Mouse (Mus musculus) heart, postnatal 0 days (tissue): ENCODE results near the gene Gm10401.

ENCODE experiments used
- CTCF ChIP-seq: IDR thresholded peaks from 2 replicates; pipeline ENCODE4 v1.5.1; 2016; ENCODE audit warnings: antibody characterized with exemption, control low read depth, low read depth
- EP300 ChIP-seq: IDR thresholded peaks from 2 replicates; pipeline ENCODE4 v1.6.1; 2016; ENCODE audit warnings: antibody characterized with exemption, low read depth

DNA sequence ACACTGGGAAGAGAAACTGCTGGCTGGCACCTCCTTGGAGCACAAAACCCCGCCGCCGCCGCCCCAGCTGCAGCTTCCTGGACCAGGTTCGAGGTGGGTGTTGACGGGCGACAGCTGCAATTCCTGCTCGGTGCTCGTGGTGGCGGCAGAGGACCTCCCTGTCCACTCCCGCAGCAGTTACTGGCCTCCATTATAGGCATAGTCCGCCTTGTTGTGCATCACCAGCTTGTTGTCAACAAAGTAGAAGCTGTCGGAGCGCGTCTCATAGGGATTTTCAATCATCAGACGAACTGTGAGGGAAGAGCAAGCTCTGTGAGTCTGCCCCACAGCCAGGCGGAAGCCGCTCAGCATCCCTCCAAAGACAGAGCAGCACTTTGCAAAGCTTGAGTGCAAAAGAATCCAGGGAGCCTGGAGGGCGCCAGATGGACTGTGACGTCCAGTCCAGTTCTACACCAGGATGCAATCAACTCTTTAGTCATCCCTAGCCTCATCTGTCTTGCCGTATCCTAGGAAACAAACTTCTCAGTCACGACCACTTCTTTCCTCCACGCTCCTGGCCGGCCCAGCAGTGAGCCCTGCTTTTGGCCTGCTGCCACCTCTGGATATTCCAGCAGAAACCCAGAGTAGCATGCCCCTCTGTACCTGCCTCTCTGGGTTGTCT, 27.2 kb upstream of the Gm10401 start:
- peak; percentile 90 for TF ChIP-seq CTCF
- TF ChIP-seq EP300: no peak
